ENCODE assay signal across 25 mouse cellular contexts in the genomic region with DNA sequence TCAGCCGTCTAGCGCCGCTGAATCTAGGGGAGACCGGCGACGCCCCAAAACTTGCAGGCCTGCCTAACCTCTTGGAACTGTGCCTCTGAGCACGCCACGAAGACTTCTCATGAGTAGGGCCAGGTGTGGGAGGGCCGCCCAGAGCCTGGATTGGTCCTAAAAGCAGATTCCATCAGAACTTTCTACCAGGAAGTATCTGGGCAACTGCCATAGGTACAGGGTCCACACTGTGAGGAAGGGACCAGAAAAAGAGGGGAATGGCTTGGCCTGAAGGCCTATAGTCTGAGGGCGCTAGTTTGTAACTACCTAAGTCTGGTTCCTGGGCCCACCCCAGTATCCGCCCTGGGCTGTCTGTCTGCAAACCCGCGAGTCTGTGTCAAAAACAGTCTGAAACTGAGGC. TPM values are rescaled to one million over a fixed set of nuclear protein-coding genes. Genes with fewer than 3 reads are reported as not detected.
DNase-seq lines count a peak whose midpoint lies in the region; ATAC-seq and TF ChIP-seq lines count a peak whose summit lies in the region.
"Had no signal": no experiment of that assay in that cellular context is flagged by ENCODE, and none has a peak within 500 bp of the region (broad histone marks: within the 10 kb centered on the region; RNA-seq: fewer than 3 reads in every experiment).

No protein-coding gene starts in this region.

- no peak for TF ChIP-seq POLR2A in MEL (IDR thresholded peaks at IDR 0.05; ENCODE audit: control insufficient read depth in 1 of 2, insufficient read depth in 1 of 2, low read depth in 1 of 2, low read length in 2 of 2, poor library complexity in 1 of 2)
- TF ChIP-seq POLR2A in small intestine, adult 2 months (IDR thresholded peaks at IDR 0.05; ENCODE audit: low read depth, low read length): no peak

- H3K27me3 ChIP-seq in hindbrain, embryonic 10.5 days (ENCODE audit: insufficient read depth, poor library complexity, severe bottlenecking): peaks cover 35% of the 10 kb centered on the region; the same call in 1 of the 2 replicates
- H3K27me3 ChIP-seq in hindbrain, postnatal 0 days (ENCODE audit: insufficient read depth, low read length): no peaks in the 10 kb centered on the region
- peaks cover 7 to 8% of the 10 kb centered on the region in 2 experiments; a peak in 2 of 4 replicates for H3K27me3 ChIP-seq in MEL (ENCODE audit: control insufficient read depth in 1 of 2, insufficient read depth in 2 of 2, low read length in 2 of 2)
- H3K27me3 ChIP-seq in intestine, postnatal 0 days (replicated peaks; ENCODE audit: control insufficient read depth, insufficient read depth, low read length): no peaks in the 10 kb centered on the region
- no peaks in the 10 kb centered on the region for H3K27me3 ChIP-seq in small intestine, adult 2 months (ENCODE audit: control insufficient read depth, insufficient read depth, low read length)
- 0 out of 2 replicates have a peak, but pooled peaks cover 4% of the 10 kb centered on the region for H3K27me3 ChIP-seq in kidney, embryonic 15.5 days
- H3K27me3 ChIP-seq: midbrain, embryonic 15.5 days; Patski had no signal

- peaks cover 81% of the 10 kb centered on the region for H3K4me1 ChIP-seq in hindbrain, embryonic 10.5 days (replicated peaks)
- H3K4me1 ChIP-seq in hindbrain, postnatal 0 days (ENCODE audit: insufficient read depth, low read length): peaks cover 16% of the 10 kb centered on the region
- H3K4me1 ChIP-seq in MEL (ENCODE audit: control insufficient read depth in 1 of 2, insufficient read depth in 2 of 2, low read length in 2 of 2): peaks cover 3 to 16% of the 10 kb centered on the region in 2 experiments; a peak in 3 of 4 replicates
- no peaks in the 10 kb centered on the region for H3K4me1 ChIP-seq in intestine, postnatal 0 days (replicated peaks; ENCODE audit: control insufficient read depth, insufficient read depth, low read length)
- peaks cover 33% of the 10 kb centered on the region for H3K4me1 ChIP-seq in small intestine, adult 2 months (ENCODE audit: control insufficient read depth, insufficient read depth, insufficient read length, low read length)
- peaks cover 68% of the 10 kb centered on the region for H3K4me1 ChIP-seq in kidney, embryonic 15.5 days

- TF ChIP-seq RAD21 in MEL (IDR thresholded peaks at IDR 0.05; ENCODE audit: low read depth, low read length): no peak

- TF ChIP-seq CTCF in hindbrain, postnatal 0 days (IDR thresholded peaks at IDR 0.05; ENCODE audit: low read depth): no peak
- no peak for TF ChIP-seq CTCF in MEL (IDR thresholded peaks at IDR 0.05 in 2 of 3, conservative IDR thresholded peaks at IDR 0.05 in 1 of 3; ENCODE audit: control insufficient read depth in 1 of 3, insufficient read depth in 1 of 3, low read depth in 2 of 3, low read length in 3 of 3, poor library complexity in 1 of 3, severe bottlenecking in 1 of 3)
- no peak for TF ChIP-seq CTCF in intestine, postnatal 0 days (IDR thresholded peaks at IDR 0.05; ENCODE audit: low read depth)
- no peak for TF ChIP-seq CTCF in small intestine, adult 2 months (IDR thresholded peaks at IDR 0.05; ENCODE audit: extremely low read depth, insufficient read length, insufficient replicate concordance, low read depth, low read length)

- peak overlapping the region; percentile 56; the same call in 1 of the 2 replicates for H3K27ac ChIP-seq in hindbrain, embryonic 10.5 days
- no peak overlapping the region for H3K27ac ChIP-seq in hindbrain, postnatal 0 days
- no peak overlapping the region for H3K27ac ChIP-seq in MEL (ENCODE audit: control insufficient read depth, low read depth, low read length)
- H3K27ac ChIP-seq in intestine, postnatal 0 days (ENCODE audit: low read depth, low read length): no peak overlapping the region
- H3K27ac ChIP-seq in small intestine, adult 2 months (ENCODE audit: insufficient read depth, low read depth, low read length): peak overlapping the region; percentile 86
- H3K27ac ChIP-seq in kidney, embryonic 15.5 days: no peak overlapping the region
- H3K27ac ChIP-seq: layer of hippocampus, adult 2 months had no signal

- ATAC-seq in hindbrain, postnatal 0 days: no peak
- ATAC-seq in intestine, postnatal 0 days: peak; percentile 69
- ATAC-seq in kidney, embryonic 15.5 days (replicated peaks; ENCODE audit: low FRiP score): no peak
- ATAC-seq: Patski had no signal

- no peak overlapping the region for H3K4me2 ChIP-seq in hindbrain, postnatal 0 days (ENCODE audit: low read depth, low read length)
- H3K4me2 ChIP-seq in intestine, postnatal 0 days (replicated peaks; ENCODE audit: low read depth): no peak overlapping the region
- H3K4me2 ChIP-seq in kidney, embryonic 15.5 days: no peak overlapping the region
- H3K4me2 ChIP-seq: midbrain, embryonic 15.5 days had no signal

- no peaks in the 10 kb centered on the region for H3K79me2 ChIP-seq in MEL (ENCODE audit: control insufficient read depth, insufficient read depth, low read length, poor library complexity)

- 71% methylated on average over 13 of the region's 13 CpGs for WGBS in hindbrain, embryonic 10.5 days
- WGBS in hindbrain, postnatal 0 days: 70% methylated on average over 13 of the region's 13 CpGs
- WGBS in intestine, postnatal 0 days: 54% methylated on average over 13 of the region's 13 CpGs
- whole genome bisulfite sequencing in small intestine, adult 2 months: 24% methylated on average over 13 of the region's 13 CpGs
- 66% methylated on average over 13 of the region's 13 CpGs for WGBS in kidney, embryonic 15.5 days

- DNase-seq in hindbrain, embryonic 10.5 days (ENCODE audit: low spot score): no peak
- DNase-seq in hindbrain, postnatal 0 days (ENCODE audit: low spot score): no peak
- peak; percentile 50 for DNase-seq in MEL (ENCODE audit: low read depth, low spot score)
- DNase-seq in thymus, postnatal 25 days: no peak
- no peak for DNase-seq in spleen, adult 18-20 months
- DNase-seq: B cell, adult 2 months; cerebellum, adult 9-11 months; heart, adult 18-20 months; heart, postnatal 36 days; kidney, adult 11 months; kidney, postnatal 10 days; layer of hippocampus, postnatal 36 days; liver; lung, postnatal 14 days; thymus, adult 2 months had no signal

- no peak overlapping the region for H3K4me3 ChIP-seq in hindbrain, embryonic 10.5 days
- no peak overlapping the region for H3K4me3 ChIP-seq in hindbrain, postnatal 0 days (ENCODE audit: low read length)
- no peak overlapping the region for H3K4me3 ChIP-seq in MEL (ENCODE audit: control insufficient read depth in 1 of 2, insufficient read depth in 1 of 2, low read depth in 2 of 2, low read length in 2 of 2)
- no peak overlapping the region for H3K4me3 ChIP-seq in intestine, postnatal 0 days (ENCODE audit: low read depth, low read length)
- no peak overlapping the region for H3K4me3 ChIP-seq in small intestine, adult 2 months (ENCODE audit: low read depth, low read length)
- no peak overlapping the region for H3K4me3 ChIP-seq in kidney, embryonic 15.5 days (replicated peaks)
- H3K4me3 ChIP-seq: layer of hippocampus, adult 2 months; megakaryocyte, embryonic 14.5 days; midbrain, embryonic 15.5 days; myocyte had no signal

- no peak overlapping the region for H3K9ac ChIP-seq in hindbrain, postnatal 0 days (replicated peaks; ENCODE audit: low read length)
- H3K9ac ChIP-seq in MEL (ENCODE audit: control insufficient read depth, low read depth, low read length, poor library complexity, severe bottlenecking): no peak overlapping the region
- H3K9ac ChIP-seq in intestine, postnatal 0 days (ENCODE audit: low read depth, low read length): no peak overlapping the region
- no peak overlapping the region for H3K9ac ChIP-seq in kidney, embryonic 15.5 days
- H3K9ac ChIP-seq: midbrain, embryonic 15.5 days had no signal

- H3K9me3 ChIP-seq in hindbrain, embryonic 10.5 days: no peaks in the 10 kb centered on the region
- no peaks in the 10 kb centered on the region for H3K9me3 ChIP-seq in hindbrain, postnatal 0 days (ENCODE audit: low read length)
- no peaks in the 10 kb centered on the region for H3K9me3 ChIP-seq in MEL (replicated peaks; ENCODE audit: insufficient read depth, low read length)
- no peaks in the 10 kb centered on the region for H3K9me3 ChIP-seq in intestine, postnatal 0 days (ENCODE audit: control insufficient read depth)
- no peaks in the 10 kb centered on the region for H3K9me3 ChIP-seq in kidney, embryonic 15.5 days (replicated peaks)
- H3K9me3 ChIP-seq: megakaryocyte, embryonic 14.5 days; midbrain, embryonic 15.5 days had no signal

- no peak for TF ChIP-seq EP300 in MEL (IDR thresholded peaks at IDR 0.05; ENCODE audit: low read depth in 1 of 2, low read length in 2 of 2)

- peaks cover 30% of the 10 kb centered on the region for H3K36me3 ChIP-seq in hindbrain, embryonic 10.5 days
- 0 out of 2 replicates have a peak, but pooled peaks cover 3% of the 10 kb centered on the region for H3K36me3 ChIP-seq in hindbrain, postnatal 0 days (ENCODE audit: insufficient read depth, low read length)
- peaks cover 0 to 7% of the 10 kb centered on the region in 2 experiments; a peak in 2 of 4 replicates for H3K36me3 ChIP-seq in MEL (ENCODE audit: control insufficient read depth in 1 of 2, insufficient read depth in 2 of 2, low read length in 2 of 2)
- peaks cover 23% of the 10 kb centered on the region for H3K36me3 ChIP-seq in intestine, postnatal 0 days (ENCODE audit: control insufficient read depth, insufficient read depth)
- peaks cover 5% of the 10 kb centered on the region; the same call in 1 of the 2 replicates for H3K36me3 ChIP-seq in small intestine, adult 2 months (ENCODE audit: control insufficient read depth, insufficient read depth, low read length)
- peaks cover 30% of the 10 kb centered on the region for H3K36me3 ChIP-seq in kidney, embryonic 15.5 days
- H3K36me3 ChIP-seq: midbrain, embryonic 15.5 days had no signal

RNA-seq across cellular contexts. Expression of a gene that starts 6.3 kb away (rescaled TPM):
- polyA plus RNA-seq in hindbrain, embryonic 10.5 days (2016; fragmentation: Nextera tagmentation; extraction: Ambion mirVana): 22.4 and 23.2 TPM in 2 replicates
- total RNA-seq in hindbrain, postnatal 0 days (2014; rRNA removed): 7.6 and 9.6 TPM in 2 replicates
- 3.5 and 4.2 TPM in 2 replicates for polyA plus RNA-seq in hindbrain, postnatal 0 days (2015; fragmentation: Nextera tagmentation; extraction: Ambion mirVana)
- 1.4 and 1.9 TPM in 2 replicates for total RNA-seq in MEL (2012; rRNA removed)
- polyA plus RNA-seq in MEL (2012; ENCODE audit: insufficient read depth in 1 of 2, insufficient read length in 2 of 2, low read depth in 1 of 2, low replicate concordance in 2 of 2, missing spikeins in 1 of 2): 1 to 10 TPM in 1 of 2 experiments, not detected in 1; 4.5 TPM
- polyA plus RNA-seq in intestine, postnatal 0 days (2015; fragmentation: Nextera tagmentation; extraction: Ambion mirVana): 5.1 and 5.3 TPM in 2 replicates
- polyA plus RNA-seq in small intestine, adult 2 months (2012; rRNA removed): 11.6 and 20.0 TPM in 2 replicates
- polyA plus RNA-seq in kidney, embryonic 15.5 days (2015; fragmentation: Nextera tagmentation; extraction: Ambion mirVana): 29.8 and 31.5 TPM in 2 replicates
- total RNA-seq: gastrocnemius, adult 8-10 months had no signal

RNA-seq across cellular contexts. Expression of a gene that starts 8.8 kb away (rescaled TPM):
- 5.9 and 10.7 TPM in 2 replicates for polyA plus RNA-seq in hindbrain, embryonic 10.5 days (2016; fragmentation: Nextera tagmentation; extraction: Ambion mirVana)
- 107 and 171 TPM in 2 replicates for total RNA-seq in hindbrain, postnatal 0 days (2014; rRNA removed)
- polyA plus RNA-seq in hindbrain, postnatal 0 days (2015; fragmentation: Nextera tagmentation; extraction: Ambion mirVana): 57.0 and 61.4 TPM in 2 replicates
- 0.54 and 0.78 TPM in 2 replicates for total RNA-seq in MEL (2012; rRNA removed)
- 1 to 10 TPM in 1 of 2 experiments, not detected in 1; 1.2 TPM for polyA plus RNA-seq in MEL (2012; ENCODE audit: insufficient read depth in 1 of 2, insufficient read length in 2 of 2, low read depth in 1 of 2, low replicate concordance in 2 of 2, missing spikeins in 1 of 2)
- 1.4 and 1.6 TPM in 2 replicates for polyA plus RNA-seq in intestine, postnatal 0 days (2015; fragmentation: Nextera tagmentation; extraction: Ambion mirVana)
- polyA plus RNA-seq in small intestine, adult 2 months (2012; rRNA removed): 3.9 and 7.0 TPM in 2 replicates
- 9.3 and 11.9 TPM in 2 replicates for polyA plus RNA-seq in kidney, embryonic 15.5 days (2015; fragmentation: Nextera tagmentation; extraction: Ambion mirVana)
- total RNA-seq: gastrocnemius, adult 8-10 months; heart, adult 18-20 months; heart, postnatal 36 days had no signal

RNA-seq across cellular contexts. Expression of a gene that starts 18.2 kb away (rescaled TPM):
- 36.4 and 38.1 TPM in 2 replicates for polyA plus RNA-seq in hindbrain, embryonic 10.5 days (2016; fragmentation: Nextera tagmentation; extraction: Ambion mirVana)
- total RNA-seq in hindbrain, postnatal 0 days (2014; rRNA removed): 94.4 and 107 TPM in 2 replicates
- polyA plus RNA-seq in hindbrain, postnatal 0 days (2015; fragmentation: Nextera tagmentation; extraction: Ambion mirVana): 67.6 and 73.2 TPM in 2 replicates
- 15.3 and 16.9 TPM in 2 replicates for total RNA-seq in MEL (2012; rRNA removed)
- polyA plus RNA-seq in MEL (2012; ENCODE audit: insufficient read depth in 1 of 2, insufficient read length in 2 of 2, low read depth in 1 of 2, low replicate concordance in 2 of 2, missing spikeins in 1 of 2): 10 to 100 TPM in 1 of 2 experiments, not detected in 1; 43.2 TPM
- 33.9 and 37.0 TPM in 2 replicates for polyA plus RNA-seq in intestine, postnatal 0 days (2015; fragmentation: Nextera tagmentation; extraction: Ambion mirVana)
- polyA plus RNA-seq in small intestine, adult 2 months (2012; rRNA removed): 48.9 and 70.7 TPM in 2 replicates
- polyA plus RNA-seq in kidney, embryonic 15.5 days (2015; fragmentation: Nextera tagmentation; extraction: Ambion mirVana): 73.4 and 84.3 TPM in 2 replicates

RNA-seq across cellular contexts. Expression of a gene that starts 30.2 kb away (rescaled TPM):
- polyA plus RNA-seq in hindbrain, embryonic 10.5 days (2016; fragmentation: Nextera tagmentation; extraction: Ambion mirVana): 0.34 TPM in 1 of 2 replicates, not detected in the other
- total RNA-seq in hindbrain, postnatal 0 days (2014; rRNA removed): 0.07 and 0.31 TPM in 2 replicates
- polyA plus RNA-seq in hindbrain, postnatal 0 days (2015; fragmentation: Nextera tagmentation; extraction: Ambion mirVana): 0.20 and 0.42 TPM in 2 replicates
- total RNA-seq in MEL (2012; rRNA removed): not detected in 2 replicates
- under 1 TPM in 1 of 2 experiments, not detected in 1; 0.06 TPM for polyA plus RNA-seq in MEL (2012; ENCODE audit: insufficient read depth in 1 of 2, insufficient read length in 2 of 2, low read depth in 1 of 2, low replicate concordance in 2 of 2, missing spikeins in 1 of 2)
- 10.0 and 11.5 TPM in 2 replicates for polyA plus RNA-seq in intestine, postnatal 0 days (2015; fragmentation: Nextera tagmentation; extraction: Ambion mirVana)
- polyA plus RNA-seq in small intestine, adult 2 months (2012; rRNA removed): 0.93 and 1.2 TPM in 2 replicates
- 0.34 and 0.35 TPM in 2 replicates for polyA plus RNA-seq in kidney, embryonic 15.5 days (2015; fragmentation: Nextera tagmentation; extraction: Ambion mirVana)
- total RNA-seq: heart, adult 18-20 months; heart, postnatal 36 days had no signal
- polyA plus RNA-seq: heart, embryonic 14.5 days had no signal

RNA-seq across cellular contexts. Expression of a gene that starts 33.5 kb away (rescaled TPM):
- 0.09 and 0.33 TPM in 2 replicates for polyA plus RNA-seq in hindbrain, embryonic 10.5 days (2016; fragmentation: Nextera tagmentation; extraction: Ambion mirVana)
- 0.05 TPM in 1 of 2 replicates, not detected in the other for total RNA-seq in hindbrain, postnatal 0 days (2014; rRNA removed)
- polyA plus RNA-seq in hindbrain, postnatal 0 days (2015; fragmentation: Nextera tagmentation; extraction: Ambion mirVana): 1.00 and 1.1 TPM in 2 replicates
- 0.08 TPM in 1 of 2 replicates, not detected in the other for total RNA-seq in MEL (2012; rRNA removed)
- polyA plus RNA-seq in MEL (2012; ENCODE audit: insufficient read depth in 1 of 2, insufficient read length in 2 of 2, low read depth in 1 of 2, low replicate concordance in 2 of 2, missing spikeins in 1 of 2): under 1 TPM in 1 of 2 experiments, not detected in 1; 0.29 TPM
- polyA plus RNA-seq in intestine, postnatal 0 days (2015; fragmentation: Nextera tagmentation; extraction: Ambion mirVana): 23.5 and 26.7 TPM in 2 replicates
- 2.0 and 9.1 TPM in 2 replicates for polyA plus RNA-seq in small intestine, adult 2 months (2012; rRNA removed)
- 1.9 and 2.5 TPM in 2 replicates for polyA plus RNA-seq in kidney, embryonic 15.5 days (2015; fragmentation: Nextera tagmentation; extraction: Ambion mirVana)
- total RNA-seq: gastrocnemius, adult 8-10 months; heart, adult 18-20 months; heart, postnatal 36 days; layer of hippocampus, adult 2 months; layer of hippocampus, postnatal 36 days had no signal

Comparison
In these comparisons a context has a peak if more than half of its experiments do, and no peak if none do; other contexts are left out.
1. H3K27ac ChIP-seq: peak in hindbrain, embryonic 10.5 days (single experiment) and small intestine, adult 2 months (single experiment); none in hindbrain, postnatal 0 days (single experiment), MEL (single experiment), intestine, postnatal 0 days (single experiment) and kidney, embryonic 15.5 days (single experiment).